Mouse (Mus musculus) adrenal gland, postnatal 14 days (tissue): ENCODE data around the gene Elfn1. TPM values are rescaled to one million over a fixed set of nuclear protein-coding genes. Genes with fewer than 3 reads are reported as not detected.

ENCODE experiments used
- DNase-seq: peaks from one replicate; pipeline ENCODE4 v3.0.0; 2021; ENCODE audit warnings: mixed read lengths
- total RNA-seq: library from RNA; stranded (reverse); gene quantifications from 2 replicates; pipeline ENCODE4 v1.2.3, GENCODE M21; 2021

The Elfn1 gene
- total RNA-seq, 1 experiment from 2014 or later = 1.4 TPM

DNA sequence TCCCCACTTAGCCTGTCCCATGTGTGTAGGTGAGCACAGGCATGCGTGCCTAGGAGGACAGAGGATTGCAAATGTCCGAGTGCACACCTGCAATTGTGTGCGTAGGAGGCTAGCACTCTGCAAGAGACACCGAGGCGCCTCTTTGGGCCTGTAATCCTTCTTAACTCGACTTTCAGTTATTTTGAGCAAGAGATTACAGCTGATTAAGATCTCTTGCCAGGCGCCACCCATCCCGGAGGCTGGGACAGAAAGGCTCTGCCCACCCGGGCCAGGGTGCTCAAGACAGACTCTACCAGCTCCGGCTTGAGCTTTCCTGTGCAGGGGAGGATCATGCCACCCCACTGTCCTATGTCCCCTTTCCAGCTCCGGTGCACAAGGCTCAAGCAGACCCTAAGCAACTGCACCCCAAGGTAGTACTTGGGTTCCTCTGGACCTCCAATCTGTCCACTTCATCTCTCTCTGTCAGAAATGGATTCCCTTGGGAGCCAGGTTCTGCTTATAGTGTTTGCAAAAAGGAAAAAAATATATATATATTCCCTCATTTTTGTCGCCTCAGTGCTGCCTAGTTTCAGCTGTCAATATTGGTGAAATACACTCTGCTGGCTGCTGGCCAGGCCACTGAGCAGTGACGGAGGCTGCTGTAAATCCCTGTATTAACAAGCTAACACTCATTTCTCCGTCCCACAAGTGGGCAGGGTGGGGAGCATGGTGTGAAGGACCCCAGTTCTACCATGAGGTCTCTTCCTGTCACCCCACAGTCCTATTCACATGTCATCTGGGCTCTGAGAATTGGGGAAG lies 61.6 kb downstream of the Elfn1 start:
- DNase-seq = no peak

DNA sequence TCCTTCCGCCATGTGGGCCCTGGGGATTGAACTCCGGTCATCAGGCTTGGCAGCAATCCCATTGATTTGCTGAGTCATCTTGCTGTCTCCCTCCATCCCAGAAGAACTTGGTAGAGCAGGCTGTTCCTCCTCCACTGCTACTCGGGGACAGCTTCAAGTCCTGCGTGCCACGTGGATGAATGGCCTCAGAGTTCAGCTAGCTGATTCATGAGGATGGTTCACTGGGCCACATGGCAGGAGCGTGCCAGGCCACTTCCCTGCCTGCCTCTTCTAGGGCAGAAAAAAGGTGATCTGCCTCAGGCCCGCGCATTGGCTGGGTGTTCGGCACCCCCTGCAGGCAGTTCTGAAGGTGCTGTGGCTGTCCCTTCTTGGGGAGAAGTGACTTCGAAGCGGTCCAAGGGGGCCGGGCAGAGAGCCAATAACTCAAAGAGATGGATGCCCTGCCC lies 62.5 kb downstream of the Elfn1 start:
- DNase-seq = peak; percentile 60

DNA sequence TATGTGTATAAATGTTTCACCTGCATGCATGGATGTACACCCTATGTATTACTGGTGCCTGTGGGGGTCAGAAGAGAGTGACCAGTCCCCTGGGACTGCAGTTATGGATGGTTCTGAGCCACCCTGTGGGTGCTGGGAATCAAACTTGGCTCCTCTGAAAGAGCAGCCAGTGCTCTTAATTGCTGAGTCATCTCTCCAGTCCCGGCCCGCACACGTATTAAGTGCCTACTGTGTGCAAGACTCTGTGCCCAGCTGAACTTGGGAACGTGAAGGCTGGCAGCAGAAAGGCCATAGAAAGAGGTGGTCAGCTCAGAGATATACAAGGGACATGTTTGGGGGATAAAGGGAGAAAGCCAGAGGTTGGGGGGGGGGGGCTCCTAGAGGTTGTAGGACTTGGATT lies 68.8 kb downstream of the Elfn1 start:
- no peak for DNase-seq

DNA sequence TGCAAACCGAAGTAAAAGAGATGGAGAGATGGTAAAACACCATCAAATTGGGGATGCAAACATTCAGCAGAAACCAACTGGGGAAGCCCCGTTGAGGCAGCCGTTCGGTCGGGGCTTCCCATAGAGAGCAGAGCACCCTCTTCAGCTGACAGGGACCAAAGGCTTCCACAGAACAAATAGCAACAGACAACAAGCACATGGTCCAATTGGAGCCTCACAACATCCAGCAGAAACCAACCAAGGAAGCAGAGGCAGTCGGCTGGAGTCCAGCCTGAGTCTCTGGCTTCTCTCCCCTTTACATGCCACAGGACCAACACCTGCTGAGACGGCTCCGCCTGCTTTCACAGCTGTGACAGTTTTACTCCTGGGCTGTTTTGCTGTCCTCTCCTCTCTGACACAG lies 69.7 kb downstream of the Elfn1 start:
- no peak for DNase-seq

DNA sequence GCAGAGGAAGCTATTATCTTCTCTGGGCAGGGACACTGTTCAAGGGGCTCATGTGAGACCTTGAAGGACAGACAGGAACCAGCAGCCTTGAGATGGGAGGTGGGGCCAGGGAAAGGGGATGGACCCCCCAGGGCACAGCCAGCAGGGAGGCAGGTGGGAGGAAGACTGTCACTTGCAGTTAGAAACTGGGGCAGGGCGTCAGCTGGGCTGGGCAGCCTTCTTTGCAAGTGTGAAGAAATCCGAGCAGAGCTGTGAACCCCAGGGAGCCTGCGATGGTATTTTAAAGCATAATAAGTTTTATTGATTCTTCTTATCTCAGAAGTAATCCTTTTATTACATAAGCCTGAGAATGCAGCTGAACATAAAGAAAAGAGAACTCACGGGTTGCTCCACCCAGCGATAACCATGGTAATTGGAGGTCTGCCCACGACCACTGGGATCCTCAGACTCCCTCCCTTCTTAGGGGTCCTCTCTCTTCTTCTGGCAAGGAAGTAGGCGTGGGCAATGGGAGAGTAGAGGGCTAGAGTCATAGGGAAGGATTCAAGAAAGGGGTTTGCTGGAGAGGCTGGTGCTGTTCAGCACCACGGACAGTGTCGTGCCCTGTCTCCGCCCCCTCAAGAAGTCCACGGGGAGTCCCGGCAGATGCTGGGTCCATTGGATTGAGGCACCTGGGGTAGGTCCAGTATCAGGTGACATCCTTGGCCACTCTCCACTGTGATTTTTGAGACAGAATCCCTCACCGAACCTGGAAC lies 71.0 kb downstream of the Elfn1 start:
- peak; percentile 57 for DNase-seq

DNA sequence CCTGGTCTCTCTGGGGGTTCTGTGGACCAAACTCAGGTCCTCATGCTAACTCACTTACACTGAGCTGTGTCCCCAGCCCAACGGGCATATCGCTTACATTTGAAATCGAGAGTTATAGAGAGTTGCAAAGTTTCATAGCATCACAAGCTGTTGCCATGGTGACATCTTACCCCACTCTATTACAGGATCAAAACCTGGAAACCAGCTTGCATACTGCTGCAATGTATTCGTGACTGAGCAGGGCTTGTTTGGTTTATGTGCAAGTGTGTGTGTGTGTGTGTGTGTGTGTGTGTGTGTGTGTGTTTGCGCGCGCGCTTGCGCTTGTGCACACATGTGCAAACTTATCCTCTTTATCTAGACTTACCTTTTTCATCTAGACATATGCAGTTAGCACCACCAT lies 71.6 kb downstream of the Elfn1 start:
- DNase-seq = no peak

DNA sequence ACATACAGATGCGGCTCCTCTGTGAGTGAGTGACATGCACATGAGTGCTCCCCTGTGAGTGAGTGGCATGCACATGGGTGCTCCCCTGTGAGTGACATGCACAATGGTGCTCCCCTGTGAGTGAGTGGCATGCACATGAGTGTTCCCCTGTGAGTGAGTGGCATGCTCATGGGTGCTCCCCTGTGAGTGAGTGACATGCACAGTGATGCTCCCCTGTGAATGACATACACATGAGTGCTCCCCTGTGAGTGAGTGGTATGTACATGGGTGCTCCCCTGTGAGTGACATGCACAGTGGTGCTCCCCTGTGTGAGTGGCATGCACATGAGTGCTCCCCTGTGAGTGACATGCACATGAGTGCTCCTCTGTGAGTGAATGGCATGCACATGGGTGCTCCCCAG lies 74.2 kb downstream of the Elfn1 start:
- DNase-seq = no peak

DNA sequence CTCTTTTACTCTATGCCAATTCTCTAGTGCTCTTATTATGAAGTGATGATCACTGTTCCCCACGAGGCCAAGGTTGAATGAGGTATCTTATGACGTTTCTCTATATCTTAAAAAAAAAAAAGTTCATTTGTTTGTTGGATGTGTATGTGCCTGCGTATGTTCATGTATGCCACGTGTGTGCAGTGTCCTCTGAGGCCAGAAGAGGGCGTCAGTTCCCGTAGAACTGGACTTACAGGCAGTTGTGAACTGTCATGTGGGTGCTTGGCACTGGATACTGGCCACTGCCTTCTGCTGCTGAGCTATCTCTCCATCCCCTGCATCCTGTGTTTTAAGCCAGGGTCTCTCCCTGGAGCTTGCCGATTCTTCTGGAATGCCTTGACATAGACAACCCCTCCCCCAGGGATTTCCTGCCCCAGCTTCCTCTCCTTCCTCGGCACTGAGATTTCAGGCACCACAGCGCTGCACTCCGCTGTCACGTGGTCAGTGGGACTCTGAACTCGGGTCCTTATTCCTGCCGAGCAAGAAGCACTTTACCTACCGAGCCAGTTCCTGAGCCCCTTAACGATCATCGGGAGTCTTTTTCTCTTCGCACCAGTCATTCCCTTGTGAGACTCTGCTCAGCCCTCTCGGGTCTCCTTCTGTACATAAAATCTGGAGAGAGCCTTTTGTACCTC lies 77.5 kb downstream of the Elfn1 start:
- no peak for DNase-seq

DNA sequence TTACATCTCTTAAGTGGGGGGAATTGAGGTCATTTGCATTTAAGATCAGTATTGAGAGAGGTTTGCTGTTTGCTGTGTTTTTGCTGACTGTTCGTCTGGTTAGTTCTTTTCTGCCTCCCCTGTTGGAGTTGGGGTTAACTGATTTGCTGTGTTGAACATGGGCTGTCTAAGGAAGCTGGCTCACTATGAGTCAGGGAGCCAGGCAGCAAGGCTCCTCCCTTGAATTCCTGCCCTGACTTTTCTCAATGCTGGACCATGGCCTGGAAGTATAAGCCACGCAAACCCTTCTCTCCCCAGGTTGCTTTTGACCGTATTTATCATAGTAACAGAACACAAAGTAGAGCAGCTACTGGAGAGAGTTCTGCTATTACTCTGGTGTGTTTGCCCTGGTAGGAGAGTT lies 83.8 kb downstream of the Elfn1 start:
- DNase-seq = no peak

DNA sequence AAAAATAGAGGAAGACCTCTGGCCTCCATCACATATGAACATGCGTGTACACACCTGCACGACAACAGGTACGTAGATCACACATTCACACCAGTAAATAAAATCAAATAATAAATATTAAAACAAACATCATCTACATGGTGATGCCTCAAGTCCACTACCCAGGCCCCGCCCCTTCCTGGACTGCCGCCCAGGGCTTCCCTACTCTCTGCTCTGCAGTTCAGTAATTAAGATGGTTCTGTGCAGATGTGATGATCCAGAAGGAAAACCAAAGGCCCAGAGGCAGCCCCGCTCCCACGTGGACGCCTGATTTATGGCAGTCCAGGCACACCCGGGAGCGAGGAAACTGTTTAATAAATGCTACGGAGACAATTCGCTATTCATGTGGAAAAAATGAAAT lies 90.6 kb downstream of the Elfn1 start:
- peak; percentile 66 for DNase-seq

DNA sequence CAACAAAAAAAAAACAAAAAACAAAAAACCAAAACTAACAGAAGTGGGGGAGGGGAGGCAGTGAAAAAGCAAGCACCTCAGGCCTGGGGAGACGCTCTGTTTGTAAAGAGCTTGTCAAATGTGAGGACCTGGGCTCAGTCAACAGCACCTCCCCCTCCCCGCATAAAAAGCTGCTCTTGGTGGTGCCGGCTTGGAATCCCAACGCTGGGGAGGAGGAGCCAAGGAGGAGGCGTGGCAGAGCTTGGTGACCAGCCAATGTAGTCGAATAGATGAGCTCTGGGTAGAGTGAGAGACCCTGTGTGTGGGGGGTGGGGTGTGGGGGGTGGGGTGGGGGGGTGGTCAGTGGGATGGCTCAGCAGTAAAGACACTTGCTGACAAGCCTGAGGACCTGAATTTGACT lies 91.2 kb downstream of the Elfn1 start:
- DNase-seq = no peak

DNA sequence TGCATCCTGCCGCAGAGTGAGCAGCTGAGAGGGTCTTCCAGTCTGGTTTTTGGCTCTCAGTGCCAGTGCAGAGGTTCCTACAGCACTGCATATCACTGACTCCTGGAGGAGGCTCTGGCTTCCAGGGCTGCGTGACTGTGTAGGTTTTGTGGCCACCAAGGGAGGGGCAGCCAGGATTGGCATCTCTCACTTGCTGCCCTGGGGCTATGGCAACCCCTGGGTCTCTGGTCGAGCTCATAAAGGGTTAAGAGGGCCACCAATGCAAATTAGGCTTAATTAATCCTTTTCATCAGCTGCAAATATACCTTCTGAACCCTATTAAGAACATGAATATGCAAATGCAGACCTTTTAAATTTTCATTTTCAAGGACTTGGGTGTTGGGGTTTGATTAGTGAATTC lies 94.8 kb downstream of the Elfn1 start:
- no peak for DNase-seq

DNA sequence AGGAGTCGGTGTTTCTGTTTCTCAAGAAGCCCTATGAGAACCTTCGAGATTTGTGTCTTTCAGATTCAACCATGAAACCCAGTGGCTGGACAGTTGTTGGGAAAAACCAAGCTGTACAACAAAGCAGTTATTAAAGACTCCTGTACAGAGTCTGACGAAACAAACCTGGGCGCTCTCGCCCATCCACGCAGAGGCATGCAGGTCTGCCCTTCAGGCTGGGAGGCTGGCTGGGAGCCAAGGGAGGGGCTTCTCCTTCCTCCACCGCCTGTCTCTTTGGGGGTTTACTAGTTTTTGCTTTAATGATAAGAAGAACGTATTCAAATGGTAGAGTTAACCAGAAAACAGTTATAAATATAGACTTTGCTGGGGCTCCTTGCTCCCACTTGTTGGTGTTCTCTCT lies 99.1 kb downstream of the Elfn1 start:
- no peak for DNase-seq

DNA sequence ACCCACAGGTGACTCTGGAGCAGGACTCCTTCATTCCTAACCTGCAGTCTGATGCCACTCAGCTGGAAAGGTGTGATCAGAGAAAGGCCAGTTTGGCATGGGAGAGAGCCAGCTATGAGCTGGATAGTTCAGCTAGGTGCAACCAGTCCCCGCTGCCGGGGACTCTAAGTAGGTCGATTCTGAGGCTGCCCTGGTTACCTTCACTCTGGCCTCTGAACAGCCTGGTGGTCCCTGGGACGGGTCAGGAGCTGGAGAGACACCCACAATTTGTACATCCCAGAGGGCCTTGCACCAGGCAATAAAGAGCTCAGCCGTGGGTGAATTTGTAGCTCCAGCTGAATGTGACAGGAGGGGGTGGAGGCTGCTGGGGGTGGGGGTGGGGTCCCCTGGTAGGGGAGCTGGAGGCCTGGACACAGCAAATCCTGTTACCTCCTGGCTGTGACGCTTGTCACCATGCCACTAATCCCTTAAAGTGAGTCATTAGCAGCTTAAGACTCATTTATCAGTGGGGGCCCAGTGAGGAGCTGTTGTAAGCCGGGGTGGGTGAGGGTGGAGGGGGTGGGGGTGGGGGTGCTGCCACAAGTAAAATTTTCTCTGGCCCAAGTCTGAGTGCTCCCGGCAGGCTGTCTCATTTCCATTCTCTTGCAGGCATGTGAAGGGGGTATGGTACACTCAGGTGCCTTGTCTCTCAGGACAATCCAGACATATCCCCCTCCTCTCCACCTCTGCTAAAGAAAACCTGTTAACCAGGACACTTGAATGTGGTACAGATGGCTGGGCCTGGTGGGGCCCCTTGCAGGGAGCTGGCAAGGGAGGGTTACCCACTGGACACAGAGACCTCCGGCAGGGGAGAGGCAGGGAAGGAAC lies 100.1 kb downstream of the Elfn1 start:
- DNase-seq = no peak

DNA sequence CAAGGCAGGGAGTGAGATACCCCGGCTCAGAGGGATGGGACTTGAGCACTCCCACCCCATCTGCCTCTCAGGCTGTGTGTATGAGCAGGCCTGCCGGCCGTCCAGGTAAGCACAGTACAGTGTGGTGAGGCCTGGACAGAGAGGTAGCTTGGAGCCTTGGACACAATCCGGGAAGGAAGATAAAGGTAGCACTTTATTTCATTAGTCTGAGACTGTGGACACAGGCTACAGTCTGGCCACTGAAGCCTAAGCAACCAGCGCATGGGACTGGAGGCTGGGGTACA lies 100.7 kb downstream of the Elfn1 start:
- no peak for DNase-seq

DNA sequence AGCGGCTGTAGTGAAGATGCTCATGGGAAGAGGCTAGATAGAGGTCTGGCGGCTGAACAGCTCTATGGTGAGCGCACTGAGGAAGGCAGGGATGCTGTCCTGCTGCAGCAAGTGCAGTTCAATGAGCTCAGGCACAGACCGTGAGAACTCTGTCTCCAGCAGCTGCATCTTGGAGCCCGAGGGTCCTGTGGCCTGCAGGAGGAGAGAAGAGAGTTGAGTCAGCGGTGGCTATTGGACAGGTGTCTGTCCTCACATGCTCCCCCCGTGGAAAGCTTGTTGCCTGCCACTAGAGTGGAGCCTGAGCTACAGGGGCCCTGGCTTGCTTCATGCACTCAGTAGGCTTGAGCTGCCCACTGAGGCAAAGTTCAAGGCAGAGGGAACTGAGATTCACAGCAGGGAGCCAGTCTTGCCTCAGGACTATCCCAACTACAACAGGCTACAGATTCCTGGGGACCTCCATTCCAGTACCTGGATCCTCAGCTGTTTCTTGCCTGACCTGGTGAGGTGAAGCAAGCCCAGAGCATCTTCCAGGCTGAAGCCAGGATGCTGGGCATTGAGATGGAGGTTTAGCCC lies 101.4 kb downstream of the Elfn1 start:
- peak; percentile 33 for DNase-seq

DNA sequence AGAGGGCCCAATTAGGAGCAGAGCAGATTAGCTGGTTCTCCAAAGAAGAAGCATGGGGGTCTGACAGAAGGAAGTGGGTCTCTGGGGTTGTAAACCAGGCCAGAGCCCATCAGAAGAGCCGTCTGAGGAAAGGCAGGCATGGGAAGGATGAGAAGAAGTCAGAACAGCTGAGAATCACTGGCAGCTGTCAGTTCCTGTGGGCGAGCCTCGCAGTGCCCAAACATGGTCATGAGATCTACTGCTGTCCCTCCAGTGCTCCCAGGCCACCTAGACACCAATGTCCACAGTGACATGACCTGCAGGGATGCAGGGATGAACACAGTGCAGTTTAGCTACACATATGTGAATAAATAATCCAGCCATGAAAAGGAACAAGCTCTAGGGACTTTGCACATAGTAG lies 102.7 kb downstream of the Elfn1 start:
- DNase-seq = no peak

DNA sequence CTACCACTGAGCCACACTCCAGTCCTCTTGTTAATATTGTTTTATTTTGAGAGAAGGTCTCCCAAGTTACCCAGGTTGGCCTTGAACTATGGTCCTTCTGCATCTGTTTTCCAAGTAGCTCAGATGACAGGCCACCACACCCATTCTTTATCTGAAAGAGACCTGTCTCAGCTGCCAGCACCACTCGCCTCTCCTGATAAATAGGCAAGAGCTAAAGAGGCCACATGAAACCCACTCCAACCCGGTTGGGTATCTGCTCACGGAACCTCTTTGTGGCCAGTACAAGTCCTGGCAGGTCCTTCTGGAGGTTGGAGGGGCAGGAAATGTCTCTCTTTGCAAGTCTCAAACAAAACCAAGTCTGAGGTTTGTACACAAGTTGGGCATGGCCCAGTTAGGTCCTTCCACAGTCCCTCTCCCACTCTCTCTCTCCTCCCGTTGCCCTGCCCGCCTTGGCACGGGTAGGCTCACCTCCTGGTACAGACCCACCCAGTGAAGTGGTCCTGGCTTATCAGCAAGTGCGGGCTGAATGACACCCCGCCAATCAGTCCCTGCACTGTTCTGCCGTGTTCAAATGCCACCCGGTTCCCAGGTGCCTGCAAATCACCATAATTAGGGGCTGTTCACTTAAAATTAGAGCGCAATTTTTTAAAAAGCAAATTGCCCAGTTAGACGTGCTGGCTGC lies 104.7 kb downstream of the Elfn1 start:
- DNase-seq = no peak

DNA sequence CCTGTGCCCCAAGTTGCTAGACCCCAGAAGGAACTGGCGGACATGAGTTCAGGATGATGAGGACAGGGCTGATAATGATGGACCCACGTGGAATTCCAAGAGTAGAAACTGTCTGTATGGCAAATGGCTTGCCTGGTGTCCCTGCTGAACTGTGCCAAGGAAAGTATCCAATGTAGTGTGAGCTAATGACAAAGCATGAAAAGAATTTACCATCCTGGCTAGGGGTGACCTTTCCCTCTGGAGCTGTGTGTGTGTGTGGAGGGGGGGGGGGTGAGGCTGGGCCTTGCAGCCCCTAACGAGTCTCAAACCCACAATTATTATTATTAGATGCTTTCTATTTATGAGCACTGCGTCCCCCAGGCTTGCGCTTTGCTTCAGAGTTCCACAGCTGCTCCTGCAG lies 105.9 kb downstream of the Elfn1 start:
- no peak for DNase-seq

DNA sequence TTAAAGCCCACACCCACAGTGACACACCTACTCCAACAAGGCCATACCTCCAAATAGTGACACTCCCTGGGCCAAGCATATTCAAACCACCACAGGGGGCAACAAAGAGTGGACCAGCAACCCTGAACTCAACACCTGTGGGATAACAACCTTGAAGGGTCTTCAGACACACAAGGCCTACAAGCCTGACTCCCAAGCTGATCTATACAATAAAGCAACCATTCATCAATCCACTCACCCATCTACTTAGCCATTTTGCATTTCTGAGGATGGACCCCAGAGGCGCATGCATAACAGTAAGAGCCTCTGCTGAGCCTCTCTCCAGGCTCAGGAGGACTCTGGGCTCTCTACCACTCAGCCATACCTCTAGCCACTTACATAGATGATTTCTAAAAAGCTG lies 109.2 kb downstream of the Elfn1 start:
- DNase-seq = no peak

DNA sequence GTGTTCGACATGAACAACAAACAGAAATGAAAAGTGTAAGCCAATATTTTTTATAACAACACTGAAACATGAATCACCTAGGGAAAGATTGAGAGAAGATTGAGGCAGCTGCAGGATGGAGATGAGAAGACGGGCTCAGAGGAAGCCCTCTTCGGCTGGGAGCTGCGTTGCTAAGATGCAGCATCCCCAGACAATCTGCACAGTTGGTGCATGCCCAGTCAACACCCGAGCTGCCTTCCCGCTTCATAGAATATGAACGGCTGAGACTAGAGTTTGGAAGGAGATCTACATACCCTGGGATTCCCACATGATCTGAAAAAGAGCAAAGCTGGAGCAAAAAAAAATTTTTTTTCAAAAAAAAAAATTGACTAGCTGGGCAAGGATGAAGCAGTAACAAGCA lies 111.0 kb downstream of the Elfn1 start:
- DNase-seq = no peak

DNA sequence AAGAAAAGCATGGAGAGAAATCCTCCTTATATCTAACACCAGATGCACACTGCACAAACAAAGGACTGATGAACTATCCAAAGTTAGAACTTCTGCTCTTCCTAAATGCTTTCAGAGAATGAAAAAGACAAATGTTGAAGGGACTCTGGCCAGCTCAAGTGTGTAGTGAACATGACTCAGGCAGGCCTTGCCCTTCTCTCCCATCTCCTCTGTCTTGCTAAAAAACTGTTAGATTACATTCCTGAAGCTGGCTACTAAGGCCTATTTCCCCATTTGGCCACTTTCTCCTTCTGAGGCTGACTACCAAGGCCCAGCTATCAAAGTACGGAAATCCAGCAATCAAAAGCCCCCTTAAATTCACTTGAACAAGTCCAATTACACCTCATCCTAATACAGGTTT lies 111.9 kb downstream of the Elfn1 start:
- no peak for DNase-seq
